Mouse (Mus musculus) lung, adult 2 months (tissue): ENCODE results near the gene Uba7.

ENCODE experiments used
- CTCF ChIP-seq: fragments of 200-500 bp; IDR thresholded peaks from 2 replicates; pipeline ENCODE4 v1.5.1; 2011; ENCODE audit warnings: mild to moderate bottlenecking, low read length, control low read depth; ENCODE audit not compliant: insufficient read depth
- POLR2A ChIP-seq: fragments of 200-500 bp; IDR thresholded peaks from 2 replicates; pipeline ENCODE4 v1.6.1; 2011; ENCODE audit warnings: low read depth, mild to moderate bottlenecking, control low read depth, low read length, borderline replicate concordance; ENCODE audit errors: extremely low read depth

DNA sequence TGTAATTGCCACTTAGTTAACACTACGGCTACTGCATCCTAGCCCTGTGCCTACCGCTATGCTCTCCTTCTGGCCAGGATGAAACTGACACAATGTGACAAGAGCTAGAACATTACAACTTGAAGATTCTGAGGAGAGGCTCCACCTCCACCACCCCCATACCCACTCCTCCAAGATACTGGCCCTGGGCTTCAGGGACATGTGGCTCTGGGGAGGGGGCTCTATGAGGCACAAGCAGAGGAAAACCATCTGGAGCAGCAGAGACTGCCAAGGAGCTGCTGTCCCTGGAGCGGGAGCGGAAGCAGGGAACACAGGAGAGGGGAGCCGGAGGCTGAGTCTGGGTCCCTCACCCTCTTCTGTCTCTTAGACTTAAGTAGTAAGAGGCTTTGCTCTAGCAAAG lies 47.6 kb upstream of the Uba7 start:
- TF ChIP-seq POLR2A, result no peak
- TF ChIP-seq CTCF, result no peak
